Mouse (Mus musculus): ENCODE results near the gene Nmnat2.

Nmnat2 gene

DNA sequence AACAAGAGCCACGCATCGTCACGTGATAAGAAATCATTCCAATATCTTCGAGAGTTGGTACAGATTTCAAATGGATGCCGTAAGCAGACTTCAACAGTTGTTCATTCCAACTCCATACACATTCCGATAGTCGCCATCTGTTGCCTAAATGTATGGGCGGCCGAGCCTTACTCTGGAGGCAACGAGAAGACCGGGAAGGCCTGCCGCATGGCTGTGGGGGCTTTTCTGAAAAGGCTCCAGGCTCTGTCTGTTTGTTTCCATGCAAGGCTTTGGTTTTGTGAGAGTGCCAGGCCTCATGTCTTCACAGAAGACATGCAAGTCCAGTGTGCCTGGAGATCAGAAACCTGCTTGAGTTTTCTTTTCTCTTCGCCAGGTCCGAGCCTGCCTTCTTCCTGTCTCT lies 28.6 kb downstream of the Nmnat2 start:
- DNase-seq (ENCODE audit: extremely low spot score, low spot score) = no peak

DNA sequence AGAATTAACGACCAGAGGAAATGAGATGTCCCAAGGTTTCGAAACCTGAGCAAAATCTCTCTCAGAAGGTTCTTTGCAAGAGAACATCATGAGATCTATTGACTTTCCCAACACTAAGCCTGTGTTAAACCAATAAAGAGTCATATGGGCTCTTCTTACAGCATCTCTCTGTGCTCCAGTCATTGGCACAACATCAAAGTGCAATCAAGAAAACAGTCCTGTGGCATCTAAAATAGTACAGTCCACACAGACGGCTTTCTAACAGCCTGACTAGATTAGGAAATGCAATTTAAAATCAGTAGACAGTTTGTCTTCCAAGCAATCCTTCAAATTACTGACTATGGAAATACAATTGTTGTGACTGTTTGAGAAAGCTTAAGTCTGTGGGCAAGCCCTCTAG lies 32.2 kb downstream of the Nmnat2 start:
- DNase-seq (ENCODE audit: extremely low spot score, low spot score) = no peak

DNA sequence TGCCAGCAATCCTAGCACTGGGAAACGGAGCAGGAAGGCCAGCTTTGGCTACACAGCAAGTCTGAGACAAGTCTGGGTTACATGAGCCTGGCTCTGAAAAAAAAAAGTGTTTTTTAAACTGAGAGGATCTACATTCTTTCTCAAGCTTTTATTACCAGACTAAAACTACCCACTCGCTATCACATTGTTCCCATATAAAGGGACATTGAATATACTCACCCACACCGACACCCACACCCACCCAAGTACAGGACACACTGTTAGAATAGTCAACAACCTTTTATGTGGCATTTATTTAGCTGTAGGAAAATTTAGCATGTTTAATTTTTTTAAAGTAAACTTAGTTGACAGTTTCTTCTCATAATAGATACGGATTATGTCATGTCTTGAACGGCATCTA lies 35.3 kb downstream of the Nmnat2 start:
- no peak for DNase-seq (ENCODE audit: extremely low spot score, low spot score)

DNA sequence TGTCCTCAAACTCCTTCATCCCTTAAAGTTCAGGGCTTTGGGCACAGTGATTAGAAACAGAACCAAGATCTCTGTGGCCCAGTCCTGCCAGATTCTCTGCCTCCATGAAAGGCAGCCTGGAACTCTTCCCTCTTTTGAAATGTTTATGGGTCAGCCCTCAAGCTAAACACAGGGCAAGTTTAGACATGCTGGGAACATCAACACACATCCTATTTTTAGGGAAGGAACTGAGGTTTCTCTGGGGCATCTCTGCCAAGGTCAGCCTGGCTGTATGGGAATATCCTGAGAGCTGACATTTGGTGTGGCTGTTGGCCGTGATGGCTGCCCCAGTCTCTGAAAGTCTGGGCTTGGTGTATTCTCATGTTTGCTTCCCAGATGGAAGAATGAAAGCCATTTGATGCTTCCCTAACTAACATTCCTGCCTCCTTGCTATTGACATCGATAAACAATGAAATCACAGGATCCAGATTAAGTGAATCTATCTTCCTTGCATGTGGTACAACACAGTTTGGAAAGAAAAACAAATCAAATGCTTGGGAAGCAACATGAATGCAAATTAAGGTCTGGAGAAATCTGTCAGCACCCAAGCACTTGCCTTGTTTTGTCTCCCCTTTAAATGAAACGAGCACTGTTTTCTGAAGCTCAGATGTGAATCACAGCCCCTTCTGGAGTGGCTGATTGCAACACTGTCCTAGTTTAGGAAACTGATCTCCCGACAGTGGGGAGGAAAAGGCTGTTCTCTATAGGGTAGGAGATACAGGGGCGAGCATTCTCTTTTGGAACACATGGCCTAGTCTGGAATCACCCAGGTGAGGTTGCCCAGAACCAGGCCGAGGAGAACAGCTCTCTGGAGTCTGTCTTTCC lies 37.7 kb downstream of the Nmnat2 start:
- no peak for DNase-seq (ENCODE audit: extremely low spot score, low spot score)

DNA sequence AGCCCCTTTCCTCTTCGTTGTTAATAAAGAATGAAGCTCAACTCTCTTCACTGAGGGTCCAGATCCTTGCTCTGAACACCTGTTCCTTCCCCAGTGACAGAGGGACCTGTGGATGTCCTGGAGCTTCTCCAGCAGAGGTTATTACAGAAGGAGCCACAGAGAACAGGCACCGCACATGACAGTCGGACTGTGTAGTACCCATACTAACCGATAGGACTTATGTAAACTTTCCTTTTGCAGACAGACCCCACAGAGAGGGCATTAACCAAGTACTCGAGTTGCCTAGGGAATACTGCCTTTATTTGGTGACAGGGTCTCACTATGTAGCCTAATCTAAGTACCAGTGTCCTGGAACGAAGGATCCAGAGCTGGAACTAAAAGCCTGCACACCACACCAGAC lies 39.0 kb downstream of the Nmnat2 start:
- DNase-seq (ENCODE audit: extremely low spot score, low spot score) = no peak

DNA sequence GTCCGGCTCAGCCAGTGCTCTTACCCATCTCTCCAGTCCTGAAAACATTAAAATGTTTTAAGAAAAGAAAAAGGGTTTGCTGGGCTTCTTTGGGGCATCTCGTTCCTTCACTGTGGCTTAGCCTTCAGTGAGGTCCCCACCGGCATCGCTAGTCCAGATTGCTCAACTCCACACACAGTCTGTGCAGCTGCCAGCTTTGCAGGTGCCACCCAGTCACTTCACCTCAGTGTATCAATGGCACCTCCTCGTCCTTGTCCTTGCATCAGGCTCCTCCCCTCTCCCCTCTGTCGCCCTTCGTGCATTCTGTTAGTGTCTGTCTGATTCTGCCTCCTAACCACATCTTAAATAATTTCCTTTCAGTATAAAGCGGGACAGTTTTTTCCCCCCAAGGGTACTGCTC lies 45.2 kb downstream of the Nmnat2 start:
- DNase-seq (ENCODE audit: extremely low spot score, low spot score) = no peak

DNA sequence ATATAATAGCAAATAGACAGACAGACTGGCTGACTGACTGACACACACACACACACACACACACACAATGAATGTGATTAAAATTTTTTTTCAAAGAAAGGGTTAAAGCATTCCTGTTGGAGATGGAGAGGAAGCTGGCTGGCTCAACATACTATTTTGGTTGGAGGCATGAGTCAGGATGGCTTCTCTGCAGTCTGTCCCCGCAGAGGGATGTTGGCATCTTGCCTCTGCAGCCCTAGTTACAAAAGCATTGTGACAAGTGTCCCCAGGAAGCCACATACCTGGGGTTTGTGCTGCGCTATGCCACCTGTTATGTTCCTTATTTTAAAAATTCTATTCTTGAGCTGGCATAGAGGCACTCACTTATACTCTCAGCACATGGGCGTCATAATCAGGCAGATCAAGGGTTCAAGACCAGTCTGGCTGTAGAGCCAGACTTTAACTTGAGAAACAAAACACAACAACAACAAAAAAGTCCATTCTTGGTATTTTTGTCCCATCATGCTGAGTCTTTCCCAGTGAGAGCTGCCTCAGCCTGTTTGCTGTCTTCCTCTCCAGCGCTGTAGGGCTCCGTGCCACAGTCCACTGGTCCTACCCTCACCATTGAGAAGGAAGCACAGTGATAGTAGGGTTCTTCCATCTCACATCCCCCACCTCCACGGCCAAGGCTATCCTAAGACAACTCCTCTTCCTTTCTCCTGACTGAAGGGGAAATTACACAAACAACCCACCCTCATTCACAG lies 45.9 kb downstream of the Nmnat2 start:
- no peak for DNase-seq (ENCODE audit: extremely low spot score, low spot score)

DNA sequence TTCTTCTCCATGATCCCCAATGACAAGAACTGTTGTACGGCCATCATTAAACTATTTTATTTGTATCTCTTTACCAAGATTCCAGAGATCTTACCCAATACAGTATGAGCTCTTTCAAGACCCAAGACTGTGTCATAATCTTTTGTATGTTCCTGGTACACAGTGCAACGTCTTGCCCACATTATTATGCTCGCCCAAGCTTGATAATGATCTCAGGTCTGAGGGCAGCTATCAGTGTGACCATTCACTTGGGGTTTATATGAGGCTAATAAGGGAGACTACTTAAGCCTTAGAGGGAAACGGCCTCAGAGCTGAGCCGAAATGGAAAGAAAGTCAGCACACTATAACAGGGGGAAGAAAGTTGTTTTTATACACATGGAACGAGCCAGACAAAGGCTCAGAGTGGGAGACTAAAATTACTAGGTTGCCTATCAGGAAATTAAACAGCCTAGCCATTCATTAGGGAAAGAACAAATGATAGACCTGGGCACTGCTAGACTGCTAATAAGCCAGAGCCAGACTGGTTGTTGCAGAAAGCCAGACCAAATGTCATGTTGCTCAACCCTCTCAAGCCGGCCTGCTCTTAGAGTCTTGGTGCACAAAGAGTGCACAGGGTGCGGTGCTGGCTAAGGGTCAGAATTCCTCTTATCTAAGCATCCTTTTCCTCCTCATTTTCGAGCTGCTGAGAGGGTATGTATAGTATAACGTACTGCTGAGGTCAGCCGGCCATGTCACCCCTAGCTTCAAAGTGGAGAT lies 47.7 kb downstream of the Nmnat2 start:
- no peak for DNase-seq (ENCODE audit: extremely low spot score, low spot score)

DNA sequence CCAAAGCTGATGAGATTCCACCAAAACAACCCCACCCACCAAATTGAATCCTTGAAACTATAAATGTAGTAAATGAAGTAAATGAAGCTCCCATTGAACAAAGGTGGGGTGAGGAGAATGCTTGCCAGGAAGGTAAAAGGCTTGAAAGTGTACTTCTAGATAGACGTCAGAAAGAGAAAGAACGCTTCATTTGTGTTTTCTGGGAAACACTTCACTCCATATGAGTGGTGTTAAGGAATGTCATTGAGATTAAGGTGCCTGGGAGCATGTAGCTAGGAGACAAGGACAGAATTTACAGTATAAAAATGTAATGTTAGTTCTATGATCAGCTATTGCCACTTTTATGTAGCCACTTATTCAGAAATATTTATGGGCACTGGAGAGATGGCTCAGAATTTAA lies 49.7 kb downstream of the Nmnat2 start:
- no peak for DNase-seq (ENCODE audit: extremely low spot score, low spot score)

DNA sequence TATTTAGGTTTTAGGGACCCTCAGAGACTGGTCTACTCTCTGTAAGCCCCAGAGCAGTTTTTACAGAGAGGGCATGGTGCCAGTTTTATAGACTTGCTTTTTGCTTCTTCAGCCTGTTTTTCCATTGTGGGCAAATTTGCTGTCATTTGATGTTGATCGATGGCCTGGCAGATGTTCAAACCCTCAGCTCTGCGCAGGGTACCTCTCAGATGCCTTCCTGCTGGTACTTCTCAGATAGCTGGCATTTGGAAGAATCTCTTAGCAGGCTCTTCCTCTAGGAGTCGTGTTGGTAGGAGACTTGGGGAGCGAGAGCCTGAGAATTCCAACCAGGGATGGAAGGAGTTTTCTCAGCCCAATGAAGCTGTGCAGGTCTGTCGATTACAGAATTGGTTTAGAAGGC lies 51.3 kb downstream of the Nmnat2 start:
- DNase-seq (ENCODE audit: extremely low spot score, low spot score) = no peak

DNA sequence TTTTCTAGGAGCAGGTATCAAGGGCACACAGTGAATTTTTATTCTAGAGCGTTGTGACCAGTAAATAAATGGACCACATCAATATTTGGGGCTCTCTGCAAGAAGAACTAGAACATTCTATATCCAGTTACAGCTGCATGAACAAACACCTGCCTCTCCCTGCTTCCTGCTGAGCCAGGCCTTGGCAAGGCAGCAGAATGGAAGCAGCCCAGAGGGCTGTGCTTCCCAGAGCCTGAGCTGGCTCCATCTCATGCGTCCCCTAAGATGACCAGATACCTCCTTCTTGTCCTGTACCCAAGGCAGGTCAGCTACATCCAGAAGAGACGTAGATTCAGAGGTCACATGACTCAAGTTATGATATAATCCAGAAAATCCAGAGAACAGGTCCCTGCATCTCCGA lies 52.0 kb downstream of the Nmnat2 start:
- DNase-seq (ENCODE audit: extremely low spot score, low spot score) = no peak

DNA sequence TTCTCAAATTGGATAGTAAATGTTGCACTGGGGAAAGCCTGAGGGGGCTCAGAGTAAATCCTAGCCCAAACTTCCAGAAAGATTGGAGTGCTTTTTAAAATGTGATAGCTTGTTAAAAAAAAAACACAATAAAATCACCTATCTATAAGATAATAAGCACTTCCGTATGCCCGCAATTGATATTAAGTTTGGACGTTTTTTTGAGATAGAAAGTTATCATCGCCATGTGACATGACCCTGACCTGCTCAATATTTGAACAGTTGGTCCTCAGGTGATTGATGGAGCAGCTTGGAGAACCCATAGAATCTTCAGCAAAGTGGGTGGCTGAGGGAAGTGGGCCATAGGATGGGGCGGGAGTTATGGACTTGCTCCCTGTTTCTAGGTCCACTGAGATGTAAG lies 52.5 kb downstream of the Nmnat2 start:
- DNase-seq (ENCODE audit: extremely low spot score, low spot score) = no peak

DNA sequence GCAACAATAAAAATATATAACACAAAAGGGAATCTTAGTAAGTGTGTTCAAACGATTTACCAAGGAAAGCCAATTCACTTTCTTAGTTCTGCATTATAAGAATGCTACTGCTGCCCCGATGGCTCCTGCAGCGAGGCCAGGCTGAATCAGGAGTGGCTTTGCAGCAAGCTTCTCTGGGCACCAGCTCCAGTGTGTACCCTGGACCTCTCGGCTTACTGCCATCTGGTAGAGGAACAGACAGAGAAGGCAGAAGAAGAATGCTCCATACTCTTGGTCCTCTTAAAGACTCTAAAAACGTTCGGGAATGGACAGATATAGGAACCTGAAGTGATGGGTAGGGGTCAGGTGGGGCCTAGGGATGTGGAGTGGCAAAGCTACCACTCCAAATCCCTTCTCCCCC lies 53.0 kb downstream of the Nmnat2 start:
- DNase-seq (ENCODE audit: extremely low spot score, low spot score) = no peak

DNA sequence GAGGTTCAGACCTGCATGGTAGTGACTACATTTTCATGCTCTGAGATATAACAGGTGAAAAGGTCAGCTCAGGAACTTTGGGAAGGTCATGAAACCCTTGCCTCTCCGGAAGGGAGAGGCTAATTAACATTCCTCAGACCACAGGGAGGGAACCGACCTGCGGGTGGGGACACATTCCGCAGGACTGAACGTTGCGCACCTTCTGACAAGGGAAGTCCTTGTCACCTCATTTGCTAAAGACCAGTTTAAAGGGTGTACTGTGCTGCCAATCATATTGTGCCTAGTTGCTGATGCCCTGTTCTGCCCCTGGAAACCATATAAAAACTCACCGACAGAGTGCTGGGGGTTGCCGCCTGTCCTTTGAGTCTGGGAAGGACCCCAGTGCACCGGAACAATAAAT lies 54.5 kb downstream of the Nmnat2 start:
- DNase-seq (ENCODE audit: extremely low spot score, low spot score) = no peak

DNA sequence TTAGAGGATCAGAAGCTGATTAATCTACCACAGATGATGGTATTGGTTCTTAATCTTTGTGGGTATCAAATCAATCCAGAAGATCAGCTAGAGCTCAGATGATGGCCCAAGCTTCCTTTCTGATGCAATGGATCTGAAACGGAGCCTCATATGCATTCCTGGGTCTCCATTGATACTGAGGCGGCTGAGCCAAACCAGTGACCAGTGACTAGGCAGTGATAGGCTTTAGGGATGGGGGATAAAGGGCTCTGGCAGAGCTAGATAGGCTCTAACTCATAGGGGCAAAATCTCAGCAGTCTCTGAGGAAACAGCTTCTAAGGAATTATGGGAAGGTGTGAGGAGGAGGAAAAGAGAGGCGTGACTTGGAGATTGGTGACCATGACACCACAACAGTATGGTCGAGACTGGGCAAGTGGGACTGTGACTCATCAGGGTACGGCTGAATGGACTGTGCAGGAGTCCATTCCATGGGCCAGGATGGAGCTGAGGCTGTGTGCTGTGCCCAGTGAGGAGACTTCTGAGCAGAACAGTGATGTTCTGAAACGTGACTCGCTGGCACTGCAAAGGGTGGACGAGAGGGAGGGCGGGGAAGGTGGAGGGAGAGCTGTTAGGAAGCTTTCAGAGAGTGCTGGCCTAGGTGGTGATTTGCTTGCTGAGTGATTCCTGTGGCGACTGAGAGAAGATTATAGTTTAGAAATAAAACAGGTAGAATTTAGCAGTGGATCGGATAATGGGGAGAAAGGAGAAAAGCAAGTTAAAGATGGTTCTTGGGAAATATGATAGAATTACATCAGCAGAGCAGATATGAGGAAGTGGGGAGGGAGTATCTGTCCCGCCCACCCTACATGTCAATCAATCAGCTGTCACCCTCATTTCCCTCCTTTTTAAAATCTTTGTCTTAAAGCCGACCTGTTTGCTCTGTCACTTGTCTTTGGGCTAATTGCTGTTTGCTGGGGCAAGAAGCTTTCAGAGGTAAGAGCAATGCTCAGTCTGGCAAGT lies 55.9 kb downstream of the Nmnat2 start:
- DNase-seq (ENCODE audit: extremely low spot score, low spot score) = no peak

DNA sequence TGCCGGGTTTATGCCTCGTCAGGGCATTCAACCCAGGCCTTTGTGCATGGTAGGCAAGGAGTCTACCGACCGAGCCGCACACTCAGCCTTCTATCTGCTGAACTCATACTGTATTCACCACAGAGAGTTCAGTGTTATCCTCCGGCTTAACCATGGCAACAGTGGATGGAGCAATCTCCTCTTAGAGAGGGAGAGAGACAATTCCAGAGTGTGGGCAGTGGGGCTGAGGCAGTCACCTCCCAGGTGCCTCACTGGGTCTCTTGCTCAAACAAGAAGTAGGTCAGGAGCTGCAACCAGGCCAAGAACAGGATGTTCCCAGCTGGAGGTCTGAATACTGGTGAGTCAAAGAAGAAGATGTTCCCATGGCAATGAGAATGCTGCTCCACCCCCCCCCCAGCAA lies 56.8 kb downstream of the Nmnat2 start:
- no peak for DNase-seq (ENCODE audit: extremely low spot score, low spot score)

DNA sequence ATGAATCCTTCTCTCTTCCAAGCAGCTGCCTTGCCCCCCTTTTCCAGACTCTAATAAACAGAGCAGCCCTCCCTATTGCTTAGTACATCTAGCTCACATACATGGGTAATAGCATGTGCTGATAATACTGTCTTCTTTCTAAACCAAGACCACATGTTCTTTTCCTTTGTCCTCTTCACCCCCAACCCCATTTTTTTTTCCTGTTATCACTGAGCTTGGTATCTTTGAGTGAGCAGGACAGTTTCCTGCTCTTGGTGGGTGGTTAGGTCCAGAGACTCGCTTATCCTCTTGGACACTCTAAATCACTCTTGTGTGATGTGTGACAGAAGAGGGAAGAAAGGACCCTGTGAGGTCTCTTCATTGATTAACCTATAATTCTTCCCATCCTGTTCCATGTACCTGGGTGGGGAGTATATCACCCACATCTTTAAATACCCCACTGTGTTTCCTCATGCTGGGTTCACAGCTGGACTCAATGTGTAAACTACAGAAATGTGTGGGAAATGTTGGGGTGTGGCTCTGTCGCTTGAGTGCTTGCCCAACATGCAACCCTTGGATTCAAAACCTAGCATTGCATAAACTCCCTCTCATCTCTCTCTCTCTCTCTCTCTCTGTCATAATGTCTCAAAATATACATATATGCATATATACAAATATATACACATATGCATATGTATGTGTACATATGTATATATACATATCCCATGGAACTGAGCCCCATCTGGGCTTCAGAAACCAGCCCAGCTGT lies 58.9 kb downstream of the Nmnat2 start:
- DNase-seq (ENCODE audit: extremely low spot score, low spot score) = no peak

DNA sequence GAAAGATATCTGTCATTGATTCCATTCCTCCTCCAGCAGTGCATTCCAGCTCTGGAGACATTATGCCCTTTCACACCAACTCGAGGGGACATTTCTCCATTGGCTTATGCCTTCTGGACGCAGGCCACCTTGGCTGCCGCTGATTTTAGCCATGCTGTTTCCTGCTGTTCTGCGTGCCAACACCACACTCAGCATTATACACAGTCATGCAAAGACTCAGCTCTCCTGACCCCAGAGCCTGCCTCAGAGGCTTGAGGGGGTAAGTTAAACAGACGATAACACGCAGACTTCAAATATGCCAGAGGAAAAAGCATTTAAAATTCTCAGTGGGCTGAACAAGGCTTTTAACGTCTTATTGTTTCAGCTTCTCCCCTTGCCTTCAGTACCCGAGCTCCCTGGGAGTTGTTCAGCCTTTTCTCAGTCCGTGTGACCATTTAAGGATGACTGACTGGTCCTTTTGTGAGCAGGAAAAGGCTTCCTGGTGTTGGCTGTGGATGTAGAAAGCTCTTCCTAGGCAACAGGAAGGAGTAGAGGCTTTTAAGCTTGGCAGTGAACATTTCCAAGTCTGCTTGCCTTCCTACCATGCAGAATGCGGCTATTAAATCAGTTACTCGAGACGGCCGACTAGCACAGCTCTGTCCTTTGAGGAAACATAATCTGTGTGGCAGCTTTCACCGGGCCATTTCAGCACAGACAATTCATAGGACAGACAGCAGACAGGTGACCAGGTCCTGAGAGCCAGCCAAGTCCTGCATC lies 59.8 kb downstream of the Nmnat2 start:
- no peak for DNase-seq (ENCODE audit: extremely low spot score, low spot score)

DNA sequence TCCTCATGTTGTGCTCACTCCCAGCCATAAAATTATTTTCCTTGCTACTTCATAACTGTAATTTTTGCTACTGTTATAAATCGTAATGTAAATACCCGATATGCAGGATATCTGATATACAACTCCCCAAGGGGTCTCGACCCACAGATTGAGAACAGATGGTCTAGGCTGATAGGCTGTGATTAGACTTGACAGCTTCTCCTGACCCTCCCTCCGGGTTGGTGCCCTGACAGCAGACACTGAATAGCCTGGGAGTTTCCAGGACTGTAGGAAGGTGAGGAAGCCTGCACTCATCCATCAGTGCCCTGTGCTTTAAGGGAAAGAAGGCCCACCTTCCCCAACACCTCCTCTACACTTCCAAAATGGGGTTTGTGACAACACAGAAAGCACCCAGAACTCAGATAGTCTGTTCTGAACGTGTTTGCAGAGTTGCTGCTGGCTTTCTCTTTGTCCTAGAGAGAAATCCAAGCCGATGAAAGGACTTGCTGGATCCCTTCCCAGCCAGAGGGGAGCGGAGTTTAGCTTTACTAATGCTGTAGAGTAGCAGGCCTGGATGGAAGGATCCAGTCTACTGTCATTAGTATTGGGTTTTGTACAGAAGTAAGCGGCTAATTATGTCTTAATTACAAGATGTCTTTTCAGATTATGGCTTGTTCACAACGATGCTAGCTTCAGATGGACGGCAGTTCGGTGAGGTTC lies 61.8 kb downstream of the Nmnat2 start:
- DNase-seq (ENCODE audit: extremely low spot score, low spot score) = no peak
